Mouse (Mus musculus) ES-Bruce4 (cell line): ENCODE measurements around the gene Uvrag. TPM values are rescaled to one million over a fixed set of nuclear protein-coding genes. Genes with fewer than 3 reads are reported as not detected.
"Not testable (repeated sequence)": the region's sequence is repeated elsewhere in the genome, so short reads cannot be mapped to it uniquely, and the experiment has no call there.

Experiments used
- H3K27ac ChIP-seq: 2 replicates; pipeline ENCODE4 v1.5.1; 2012; ENCODE audit warnings: low read length, inconsistent platforms; ENCODE audit not compliant: insufficient read depth
- H3K27me3 ChIP-seq: 2 replicates; pipeline ENCODE4 v1.6.1; 2012; ENCODE audit warnings: mild to moderate bottlenecking, low read length, inconsistent platforms; ENCODE audit not compliant: control insufficient read depth, poor library complexity, insufficient read depth, severe bottlenecking
- H3K36me3 ChIP-seq: 2 replicates; pipeline ENCODE4 v1.6.1; 2012; ENCODE audit warnings: inconsistent platforms, mild to moderate bottlenecking, low read length, moderate library complexity; ENCODE audit not compliant: control insufficient read depth, poor library complexity, insufficient read depth, severe bottlenecking
- H3K4me1 ChIP-seq: one replicate; pipeline ENCODE4 v1.8.1; 2011; ENCODE audit warnings: low read length; ENCODE audit not compliant: control insufficient read depth, insufficient read depth
- H3K4me3 ChIP-seq: 2 replicates; pipeline ENCODE4 v1.5.1; 2011; ENCODE audit warnings: low read depth, mild to moderate bottlenecking, low read length
- H3K9ac ChIP-seq: 2 replicates; pipeline ENCODE4 v1.6.1; 2012; ENCODE audit warnings: low read depth, mild to moderate bottlenecking, inconsistent platforms; ENCODE audit not compliant: poor library complexity, severe bottlenecking
- H3K9me3 ChIP-seq: replicated peaks from 2 replicates; pipeline ENCODE4 v1.6.1; 2012; ENCODE audit warnings: mild to moderate bottlenecking, low read length, inconsistent platforms; ENCODE audit not compliant: control insufficient read depth, poor library complexity, insufficient read depth, severe bottlenecking
- CTCF ChIP-seq: IDR thresholded peaks from one replicate; pipeline ENCODE4 v1.8.1; 2011; ENCODE audit warnings: low read depth, low read length
- EP300 ChIP-seq: IDR thresholded peaks from 2 replicates; pipeline ENCODE4 v1.6.1; 2011; ENCODE audit warnings: low read depth, low read length; ENCODE audit not compliant: insufficient read depth
- POLR2A ChIP-seq: IDR thresholded peaks from one replicate; pipeline ENCODE4 v1.8.1; 2011; ENCODE audit warnings: low read length; ENCODE audit not compliant: insufficient read depth
- polyA plus RNA-seq: library from polyadenylated mRNA; stranded (reverse); fragments of >200 nt; gene quantifications from 2 replicates; pipeline ENCODE4 v1.2.4, GENCODE M21; 2011; ENCODE audit warnings: low read depth; ENCODE audit not compliant: missing spikeins, insufficient read depth, insufficient read length

The Uvrag gene
- polyA plus RNA-seq, 1 experiment, result 16.9 TPM

GRCm38 (mm10) chr7:99067710-99068109, 73.2 kb downstream of the Uvrag start:
- Histone ChIP-seq H3K4me1 (peaks cover 2% of the 10 kb centered on the region), H3K36me3 (no peaks in the 10 kb centered on the region), H3K9me3 (no peaks in the 10 kb centered on the region), H3K4me3 (no peak overlapping the region), H3K9ac (no peak overlapping the region), H3K27ac (no peak overlapping the region), H3K27me3 (no peaks in the 10 kb centered on the region)
- TF ChIP-seq POLR2A, result no peak
- no peak for TF ChIP-seq EP300
- TF ChIP-seq CTCF, result no peak

- H3K4me1 ChIP-seq, result peaks cover 2% of the 10 kb centered on the region
- no peak overlapping the region for H3K4me3 ChIP-seq
- H3K27ac ChIP-seq, result no peak overlapping the region
Observed at GRCm38 (mm10) chr7:99065920-99066319, 75.0 kb downstream of the Uvrag start.

GRCm38 (mm10) chr7:99065391-99065831, 75.5 kb downstream of the Uvrag start:
- TF ChIP-seq CTCF (no peak), EP300 (no peak), POLR2A (no peak)
- H3K9me3 ChIP-seq, result no peaks in the 10 kb centered on the region
- peaks cover 2% of the 10 kb centered on the region for H3K4me1 ChIP-seq
- no peak overlapping the region for H3K27ac ChIP-seq
- no peak overlapping the region for H3K4me3 ChIP-seq
- no peak overlapping the region for H3K9ac ChIP-seq
- no peaks in the 10 kb centered on the region for H3K36me3 ChIP-seq
- no peaks in the 10 kb centered on the region for H3K27me3 ChIP-seq

More at GRCm38 (mm10) chr7:99065920-99066319, 75.0 kb downstream of the Uvrag start:
- Histone ChIP-seq H3K9ac (no peak overlapping the region), H3K27me3 (no peaks in the 10 kb centered on the region), H3K36me3 (no peaks in the 10 kb centered on the region), H3K9me3 (no peaks in the 10 kb centered on the region)
- no peak for TF ChIP-seq EP300
- no peak for TF ChIP-seq POLR2A
- no peak for TF ChIP-seq CTCF

GRCm38 (mm10) chr7:99064795-99065194, 76.1 kb downstream of the Uvrag start:
- Histone ChIP-seq H3K36me3 (no peaks in the 10 kb centered on the region), H3K27ac (no peak overlapping the region), H3K9ac (no peak overlapping the region), H3K9me3 (no peaks in the 10 kb centered on the region), H3K4me1 (peaks cover 2% of the 10 kb centered on the region), H3K4me3 (no peak overlapping the region), H3K27me3 (no peaks in the 10 kb centered on the region)
- TF ChIP-seq CTCF, result no peak

GRCm38 (mm10) chr7:99062263-99062662, 78.7 kb downstream of the Uvrag start:
- H3K9ac ChIP-seq, H3K4me3 ChIP-seq, H3K27me3 ChIP-seq, H3K36me3 ChIP-seq, H3K9me3 ChIP-seq, H3K27ac ChIP-seq, H3K4me1 ChIP-seq: not testable (repeated sequence)

- Histone ChIP-seq H3K27me3 (no peaks in the 10 kb centered on the region), H3K36me3 (no peaks in the 10 kb centered on the region), H3K4me1 (peaks cover 2% of the 10 kb centered on the region), H3K4me3 (no peak overlapping the region), H3K9me3 (no peaks in the 10 kb centered on the region), H3K27ac (no peak overlapping the region), H3K9ac (no peak overlapping the region)
- TF ChIP-seq EP300 (no peak), POLR2A (no peak), CTCF (no peak)
Observed at GRCm38 (mm10) chr7:99061056-99061680, 79.8 kb downstream of the Uvrag start.

GRCm38 (mm10) chr7:99060476-99060875, 80.5 kb downstream of the Uvrag start:
- TF ChIP-seq POLR2A (no peak), CTCF (no peak), EP300 (no peak)
- Histone ChIP-seq H3K27me3 (no peaks in the 10 kb centered on the region), H3K4me1 (peaks cover 1% of the 10 kb centered on the region), H3K36me3 (no peaks in the 10 kb centered on the region), H3K4me3 (no peak overlapping the region), H3K9ac (no peak overlapping the region), H3K27ac (no peak overlapping the region), H3K9me3 (no peaks in the 10 kb centered on the region)
